Mouse (Mus musculus) MEL (cell line): ENCODE results near the gene Mettl26. TPM values are rescaled to one million over a fixed set of nuclear protein-coding genes. Genes with fewer than 3 reads are reported as not detected.

Experiments
- DNase-seq: peaks from one replicate; pipeline ENCODE4 v3.0.0; 2011; ENCODE audit warnings: low read depth, low spot score
- H3K27ac ChIP-seq: 2 replicates; pipeline ENCODE4 v1.5.1; 2012; ENCODE audit warnings: low read depth, mild to moderate bottlenecking, control low read depth, low read length, moderate library complexity; ENCODE audit not compliant: control insufficient read depth
- H3K27me3 ChIP-seq, 2 experiments: fragments of 150-350 bp in 1 of 2; sonication (generic) in 1 of 2; 2 replicates each; pipeline ENCODE4 v1.6.1; 2012; ENCODE audit warnings: low read length in 2 of 2, mild to moderate bottlenecking in 2 of 2, improper control_type of control experiment in 1 of 2, moderate library complexity in 1 of 2; ENCODE audit not compliant: insufficient read depth in 2 of 2, control insufficient read depth in 1 of 2
- H3K36me3 ChIP-seq, 2 experiments: 2 replicates each; pipeline ENCODE4 v1.6.1; 2012 to 2014; ENCODE audit warnings: low read length in 2 of 2, improper control_type of control experiment in 1 of 2, inconsistent platforms in 1 of 2, mild to moderate bottlenecking in 1 of 2; ENCODE audit not compliant: insufficient read depth in 2 of 2, control insufficient read depth in 1 of 2
- H3K4me1 ChIP-seq, 2 experiments: fragments of 150-350 bp in 1 of 2; sonication (generic) in 1 of 2; 2 replicates each; pipeline ENCODE4 v1.6.1; 2012; ENCODE audit warnings: low read length in 2 of 2, improper control_type of control experiment in 1 of 2, mild to moderate bottlenecking in 1 of 2; ENCODE audit not compliant: insufficient read depth in 2 of 2, control insufficient read depth in 1 of 2
- H3K4me3 ChIP-seq, 2 experiments: fragments of 150-350 bp in 1 of 2; sonication (generic) in 1 of 2; 2 replicates each; pipeline ENCODE4 v1.5.1; 2012; ENCODE audit warnings: low read depth in 2 of 2, low read length in 2 of 2, mild to moderate bottlenecking in 2 of 2, moderate library complexity in 2 of 2, control low read depth in 1 of 2, improper control_type of control experiment in 1 of 2; ENCODE audit not compliant: control insufficient read depth in 1 of 2, insufficient read depth in 1 of 2
- H3K79me2 ChIP-seq: 2 replicates; pipeline ENCODE4 v1.6.1; 2012; ENCODE audit warnings: mild to moderate bottlenecking, low read length, moderate library complexity; ENCODE audit not compliant: control insufficient read depth, poor library complexity, insufficient read depth
- H3K9ac ChIP-seq: 2 replicates; pipeline ENCODE4 v1.6.1; 2012; ENCODE audit warnings: low read depth, mild to moderate bottlenecking, control low read depth, low read length, moderate library complexity; ENCODE audit not compliant: control insufficient read depth, poor library complexity, severe bottlenecking
- H3K9me3 ChIP-seq: fragments of 150-350 bp; sonication (generic); replicated peaks from 2 replicates; pipeline ENCODE4 v1.6.1; 2012; ENCODE audit warnings: mild to moderate bottlenecking, low read length, improper control_type of control experiment, moderate library complexity; ENCODE audit not compliant: insufficient read depth
- CHD1 ChIP-seq: IDR thresholded peaks from 2 replicates; pipeline ENCODE4 v1.6.1; 2012; ENCODE audit warnings: low read depth, mild to moderate bottlenecking, inconsistent platforms, low read length, improper control_type of control experiment
- E2F4 ChIP-seq: IDR thresholded peaks from 2 replicates; pipeline ENCODE4 v1.6.1; 2011; ENCODE audit warnings: low read depth, low read length, improper control_type of control experiment, borderline replicate concordance
- ELF1 ChIP-seq: IDR thresholded peaks from 2 replicates; pipeline ENCODE4 v1.6.1; 2014; ENCODE audit warnings: low read depth, mild to moderate bottlenecking, inconsistent platforms, low read length, improper control_type of control experiment, moderate library complexity
- EP300 ChIP-seq, 2 experiments: IDR thresholded peaks; 2 replicates each; pipeline ENCODE4 v1.6.1; 2011; ENCODE audit warnings: improper control_type of control experiment in 2 of 2, low read length in 2 of 2, low read depth in 1 of 2, mild to moderate bottlenecking in 1 of 2
- HCFC1 ChIP-seq: IDR thresholded peaks from 2 replicates; pipeline ENCODE4 v1.6.1; 2012; ENCODE audit warnings: low read depth, mild to moderate bottlenecking, inconsistent platforms, low read length, improper control_type of control experiment, moderate library complexity
- JUND ChIP-seq: IDR thresholded peaks from 2 replicates; pipeline ENCODE4 v1.6.1; 2011; ENCODE audit warnings: low read depth, mild to moderate bottlenecking, improper control_type of control experiment, low read length
- MAFK ChIP-seq: IDR thresholded peaks from 2 replicates; pipeline ENCODE4 v1.6.1; 2011; ENCODE audit warnings: low read depth, mild to moderate bottlenecking, low read length, improper control_type of control experiment, borderline replicate concordance
- MAX ChIP-seq: IDR thresholded peaks from 2 replicates; pipeline ENCODE4 v1.6.1; 2011; ENCODE audit warnings: low read length, improper control_type of control experiment
- MYC ChIP-seq: IDR thresholded peaks from 2 replicates; pipeline ENCODE4 v1.6.1; 2011; ENCODE audit warnings: low read depth, mild to moderate bottlenecking, low read length, improper control_type of control experiment, moderate library complexity
- NELFE ChIP-seq: IDR thresholded peaks from 2 replicates; pipeline ENCODE4 v1.6.1; 2011; ENCODE audit warnings: low read depth, low read length, improper control_type of control experiment
- NRF1 ChIP-seq: IDR thresholded peaks from 2 replicates; pipeline ENCODE4 v1.6.1; 2014; ENCODE audit warnings: low read depth, mild to moderate bottlenecking, inconsistent platforms, low read length, improper control_type of control experiment, moderate library complexity; ENCODE audit not compliant: poor library complexity, insufficient read depth, severe bottlenecking
- POLR2A ChIP-seq, 2 experiments: IDR thresholded peaks; 2 replicates each; pipeline ENCODE4 v1.6.1; 2011 to 2012; ENCODE audit warnings: low read length in 2 of 2, mild to moderate bottlenecking in 2 of 2, control low read depth in 1 of 2, improper control_type of control experiment in 1 of 2, low read depth in 1 of 2, moderate library complexity in 1 of 2; ENCODE audit not compliant: control insufficient read depth in 1 of 2, insufficient read depth in 1 of 2, poor library complexity in 1 of 2
- RCOR1 ChIP-seq: IDR thresholded peaks from 2 replicates; pipeline ENCODE4 v1.6.1; 2012; ENCODE audit warnings: low read depth, mild to moderate bottlenecking, inconsistent platforms, low read length, improper control_type of control experiment
- SIN3A ChIP-seq: IDR thresholded peaks from 2 replicates; pipeline ENCODE4 v1.6.1; 2012; ENCODE audit warnings: low read length, improper control_type of control experiment, inconsistent platforms
- SMC3 ChIP-seq: IDR thresholded peaks from 2 replicates; pipeline ENCODE4 v1.6.1; 2011; ENCODE audit warnings: low read depth, low read length, improper control_type of control experiment
- TAL1 ChIP-seq: IDR thresholded peaks from 2 replicates; pipeline ENCODE4 v1.6.1; 2012; ENCODE audit warnings: mild to moderate bottlenecking, inconsistent platforms, low read length, moderate library complexity, mixed read lengths
- UBTF ChIP-seq: IDR thresholded peaks from 2 replicates; pipeline ENCODE4 v1.6.1; 2012; ENCODE audit warnings: low read depth, mild to moderate bottlenecking, inconsistent platforms, low read length, improper control_type of control experiment, moderate library complexity, borderline replicate concordance; ENCODE audit not compliant: insufficient read depth
- USF2 ChIP-seq, 2 experiments: IDR thresholded peaks; 2 replicates each; pipeline ENCODE4 v1.6.1; 2011 to 2012; ENCODE audit warnings: improper control_type of control experiment in 2 of 2, low read length in 2 of 2, borderline replicate concordance in 1 of 2, inconsistent platforms in 1 of 2, low read depth in 1 of 2, mild to moderate bottlenecking in 1 of 2; ENCODE audit not compliant: insufficient read depth in 1 of 2
- ZC3H11A ChIP-seq: IDR thresholded peaks from 2 replicates; pipeline ENCODE4 v1.6.1; 2012; ENCODE audit warnings: low read depth, mild to moderate bottlenecking, inconsistent platforms, low read length, improper control_type of control experiment
- ZNF384 ChIP-seq: IDR thresholded peaks from 2 replicates; pipeline ENCODE4 v1.6.1; 2012; ENCODE audit warnings: low read depth, mild to moderate bottlenecking, inconsistent platforms, low read length, improper control_type of control experiment
- polyA plus RNA-seq, 2 experiments: library from polyadenylated mRNA; stranded (reverse) in 1 of 2; unstranded in 1 of 2; fragments of >175 nt in 1 of 2; fragments of >200 nt in 1 of 2; gene quantifications; 2 replicates each; pipeline versions ENCODE4 v1.2.1 to v1.2.4; 2012; ENCODE audit warnings: low replicate concordance in 2 of 2, low read depth in 1 of 2; ENCODE audit not compliant: insufficient read length in 2 of 2, insufficient read depth in 1 of 2, missing spikeins in 1 of 2
- total RNA-seq: library from RNA; depleted of rRNA; stranded (reverse); fragments of 300-350 nt; gene quantifications from 2 replicates; pipeline ENCODE4 v1.2.3, GENCODE M21; 2012

Mettl26 gene
- total and polyA plus RNA-seq, 3 experiments = 31.7 to 50.6 TPM; not detected in 1

DNA sequence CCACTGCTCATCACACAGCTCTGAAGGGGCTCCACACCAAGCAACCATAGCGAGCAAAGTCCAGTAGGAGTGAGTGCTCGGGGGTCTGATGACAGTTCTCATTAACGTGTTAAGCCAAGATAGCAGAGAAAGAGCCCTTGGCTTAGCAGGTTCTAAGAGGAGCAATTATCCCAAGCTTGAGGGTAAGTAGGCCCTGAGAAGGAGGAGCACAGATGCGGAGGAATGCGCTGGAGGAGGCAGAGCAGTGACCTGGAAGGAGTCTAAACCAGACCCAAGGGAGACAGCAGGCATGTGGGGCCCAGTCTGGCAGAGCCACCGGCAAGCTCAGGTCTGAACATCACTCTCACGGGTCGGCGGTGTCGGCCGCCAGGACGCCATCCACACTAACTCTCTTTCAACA is 21.0 kb downstream of the Mettl26 start:
- H3K36me3 ChIP-seq = peaks cover 0 to under 1% of the 10 kb centered on the region in 2 experiments; a peak in 1 of 4 replicates
- TF ChIP-seq MYC (no peak), NRF1 (no peak), E2F4 (no peak)
- TF ChIP-seq, all 39 proteins: peak for 0
- H3K9me3 ChIP-seq = no peaks in the 10 kb centered on the region

DNA sequence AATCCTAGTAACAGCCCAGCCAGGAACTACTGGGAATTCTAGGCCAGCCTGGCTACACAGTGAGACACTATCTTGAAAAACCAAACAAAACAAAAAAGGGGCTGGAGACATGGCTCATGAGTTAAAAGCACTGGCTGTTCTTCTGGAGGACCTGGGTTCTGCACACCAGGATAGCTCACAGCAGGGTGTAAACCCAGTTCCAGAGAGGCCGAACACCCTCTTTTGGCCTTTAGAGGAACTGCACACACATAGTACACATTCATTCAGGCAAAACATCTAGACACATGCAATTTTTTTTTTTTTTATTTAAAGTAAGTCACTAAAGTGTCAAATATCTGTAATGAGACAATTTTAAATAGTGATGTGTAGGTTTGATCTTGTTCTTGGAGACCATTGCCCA is 25.3 kb downstream of the Mettl26 start:
- Histone ChIP-seq H3K4me1 (no peaks in the 10 kb centered on the region), H3K36me3 (peaks cover 0 to 2% of the 10 kb centered on the region in 2 experiments; a peak in 1 of 4 replicates), H3K27ac (no peak overlapping the region), H3K27me3 (no peaks in the 10 kb centered on the region), H3K9me3 (no peaks in the 10 kb centered on the region), H3K4me3 (no peak overlapping the region), H3K9ac (no peak overlapping the region), H3K79me2 (no peaks in the 10 kb centered on the region)
- DNase-seq = no peak
- TF ChIP-seq MAX (no peak), RCOR1 (no peak), EP300 (IDR thresholded peaks at IDR 0.05; ENCODE audit: low read depth in 1 of 2, low read length in 2 of 2) (no peak), ZNF384 (no peak), POLR2A (IDR thresholded peaks at IDR 0.05; ENCODE audit: control insufficient read depth in 1 of 2, insufficient read depth in 1 of 2, low read depth in 1 of 2, low read length in 2 of 2, poor library complexity in 1 of 2) (no peak), MAFK (no peak), ELF1 (no peak), MYC (no peak), TAL1 (no peak), JUND (no peak), SMC3 (no peak), CHD1 (no peak), SIN3A (no peak), HCFC1 (no peak), USF2 (IDR thresholded peaks at IDR 0.05; ENCODE audit: borderline replicate concordance in 1 of 2, insufficient read depth in 1 of 2, low read depth in 1 of 2, low read length in 2 of 2) (no peak), UBTF (no peak), ZC3H11A (no peak), NELFE (no peak)

More for the DNA sequence above, 21.0 kb downstream of the Mettl26 start:
- no peak overlapping the region for H3K9ac ChIP-seq
- no peak overlapping the region for H3K4me3 ChIP-seq
- no peaks in the 10 kb centered on the region for H3K27me3 ChIP-seq
- no peak overlapping the region for H3K27ac ChIP-seq
- H3K4me1 ChIP-seq = no peaks in the 10 kb centered on the region
- peaks cover 2% of the 10 kb centered on the region; the same call in 1 of the 2 replicates for H3K79me2 ChIP-seq
- no peak for DNase-seq
